Mouse (Mus musculus) C2C12 (cell line): ENCODE data around the gene Nudt16l1.

Experiments used
- CTCF ChIP-seq: IDR thresholded peaks from one replicate; pipeline ENCODE4 v1.5.1; 2011; ENCODE audit not compliant: control insufficient read depth, insufficient read depth, insufficient read length
- FOSL1 ChIP-seq: IDR thresholded peaks from one replicate; pipeline ENCODE4 v1.8.0; 2011; ENCODE audit warnings: mild to moderate bottlenecking, low read length; ENCODE audit not compliant: poor library complexity, insufficient read depth, severe bottlenecking
- MAX ChIP-seq: IDR thresholded peaks from one replicate; pipeline ENCODE4 v1.6.1; 2011; ENCODE audit warnings: mild to moderate bottlenecking, control low read depth
- MYOD1 ChIP-seq: IDR thresholded peaks from one replicate; pipeline ENCODE4 v1.6.1; 2011; ENCODE audit warnings: low read depth; ENCODE audit not compliant: control insufficient read depth, insufficient read length
- MYOG ChIP-seq: IDR thresholded peaks from one replicate; pipeline ENCODE4 v1.6.1; 2011; ENCODE audit not compliant: control insufficient read depth, insufficient read length; ENCODE audit errors: extremely low read depth
- USF1 ChIP-seq: IDR thresholded peaks from one replicate; pipeline ENCODE4 v1.6.1; 2011; ENCODE audit warnings: low read depth, mild to moderate bottlenecking, control low read depth, moderate library complexity

DNA sequence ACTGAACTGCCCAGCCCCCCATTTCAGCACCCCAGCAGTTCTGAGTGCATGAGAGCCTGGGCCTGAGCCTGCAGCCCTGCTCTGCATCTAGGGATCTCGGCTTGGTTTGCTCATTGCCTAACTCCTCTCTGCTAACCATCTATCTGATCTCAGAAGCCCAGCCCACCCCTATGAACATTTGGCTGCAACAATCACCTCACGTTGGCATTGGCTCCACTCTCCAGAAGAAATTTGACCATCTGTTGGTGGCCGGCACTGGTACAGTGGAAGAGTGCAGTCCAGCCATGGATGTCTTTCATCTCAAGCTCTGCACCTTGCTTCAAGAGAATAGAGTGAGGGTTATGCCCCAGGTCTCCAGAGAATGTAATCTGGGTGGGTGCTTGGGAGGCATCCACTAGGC is 18.9 kb downstream of the Nudt16l1 start:
- TF ChIP-seq CTCF (no peak), MAX (no peak), USF1 (no peak), MYOD1 (no peak), MYOG (no peak), FOSL1 (no peak)
